Mouse (Mus musculus): ENCODE measurements around the gene Gnao1.

The Gnao1 gene

DNA sequence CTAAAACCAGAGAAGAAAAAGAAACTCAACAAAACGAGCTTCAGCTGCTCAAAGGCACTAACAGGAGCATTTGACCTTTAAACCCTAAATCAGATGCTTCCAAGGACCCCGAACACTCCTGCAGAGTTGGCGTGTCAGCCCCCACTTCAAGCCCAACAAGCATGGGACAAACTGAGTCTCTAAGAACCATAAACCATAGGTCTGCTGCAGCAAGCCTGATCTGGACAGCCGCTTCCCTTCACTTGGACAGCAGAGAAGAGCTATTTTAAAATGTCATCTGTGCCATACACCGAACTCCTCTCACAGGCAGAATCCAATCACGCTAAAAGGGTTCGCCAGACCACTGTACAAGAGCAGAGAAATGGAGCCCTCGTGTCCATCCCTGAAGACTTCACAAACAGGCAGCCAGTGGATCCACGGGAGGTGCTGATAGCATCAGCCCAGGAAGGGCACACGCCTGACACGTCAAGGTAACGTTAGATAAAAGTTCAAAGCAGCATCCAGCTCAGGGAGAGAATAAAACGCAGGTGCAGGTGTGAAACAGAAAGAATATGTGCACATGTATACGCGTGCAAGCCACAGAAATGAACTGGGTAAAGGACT, 199.6 kb downstream of the Gnao1 start:
- DNase-seq (ENCODE audit: low spot score) = no peak

DNA sequence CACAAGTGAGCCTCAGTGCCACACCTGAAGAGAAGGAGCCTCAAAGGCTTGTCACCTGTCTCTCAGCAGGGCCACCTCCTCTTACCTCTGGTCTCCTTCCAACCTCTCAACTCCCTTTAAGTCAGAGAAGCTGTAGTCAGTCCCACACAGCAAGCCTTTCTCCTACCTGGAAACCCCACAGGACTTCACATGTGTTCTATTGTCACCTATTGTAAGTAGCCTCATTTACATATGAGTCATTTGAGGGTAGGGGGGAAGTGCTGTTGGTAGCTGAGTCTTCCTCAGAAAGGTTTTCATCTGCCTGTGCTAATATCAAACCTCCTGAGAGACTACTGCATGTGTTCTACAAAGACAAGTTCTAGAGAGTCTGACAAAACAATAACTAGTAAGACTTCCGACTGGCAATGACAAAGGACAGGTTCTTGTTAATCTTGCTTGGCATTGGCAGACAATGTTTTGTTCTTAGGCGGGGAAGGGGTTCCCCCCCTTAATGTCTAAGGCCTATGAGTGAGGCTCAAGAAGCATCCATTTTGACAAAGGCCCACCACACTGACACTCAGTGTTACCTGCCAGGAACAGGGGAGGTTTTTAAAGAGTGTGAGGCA, 200.4 kb downstream of the Gnao1 start:
- DNase-seq (ENCODE audit: low spot score) = no peak

DNA sequence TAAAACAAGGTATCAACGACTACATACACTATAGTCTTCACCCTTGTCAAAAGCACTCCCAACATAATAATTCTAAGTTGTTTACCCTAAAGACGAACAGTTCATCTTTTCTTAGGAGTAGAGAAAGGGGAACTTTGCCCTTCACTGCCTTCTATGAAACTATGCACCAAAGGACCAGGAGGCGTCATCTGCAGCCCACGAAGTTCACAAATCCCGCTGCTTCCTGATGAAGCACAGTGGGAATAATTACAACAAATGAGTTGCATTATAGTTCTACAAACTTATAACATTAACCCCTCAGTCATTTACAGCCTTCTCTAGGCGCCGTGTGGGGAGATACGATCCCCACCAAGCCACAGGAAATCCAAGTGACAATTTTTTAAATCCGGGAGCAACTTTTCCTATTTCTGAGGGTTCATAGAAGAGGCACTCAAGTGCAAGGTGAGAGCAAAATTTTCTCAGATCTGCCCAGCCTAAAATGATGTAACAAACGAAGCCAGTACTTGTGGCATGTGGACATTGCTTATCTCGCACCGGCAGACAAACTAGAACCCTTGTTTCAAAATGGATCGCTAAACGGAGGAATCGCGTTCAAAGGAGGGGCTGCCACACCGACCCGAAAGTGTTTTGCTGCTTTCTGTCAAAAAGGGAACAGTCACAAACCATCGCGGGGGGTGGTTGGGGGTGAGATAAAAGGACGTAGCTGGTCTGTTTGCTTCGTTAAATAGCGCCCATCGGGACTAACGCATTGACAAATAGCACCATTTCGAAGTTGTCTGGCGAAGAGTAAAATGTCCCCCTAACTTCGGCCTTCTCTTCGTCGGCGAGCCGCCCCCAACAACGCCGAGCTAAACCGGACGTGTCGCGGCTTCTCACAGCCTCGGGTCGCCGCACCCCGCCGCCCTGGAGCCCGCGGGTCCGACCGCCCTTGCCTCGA, 201.6 kb downstream of the Gnao1 start:
- DNase-seq (ENCODE audit: low spot score) = no peak

- DNase-seq (ENCODE audit: low spot score) = no peak
Measured at GRCm38 (mm10) chr8:94012013-94012951, 202.5 kb downstream of the Gnao1 start, which contains the start of gene Amfr. Amfr (minus strand) TSS chr8:94012842.

DNA sequence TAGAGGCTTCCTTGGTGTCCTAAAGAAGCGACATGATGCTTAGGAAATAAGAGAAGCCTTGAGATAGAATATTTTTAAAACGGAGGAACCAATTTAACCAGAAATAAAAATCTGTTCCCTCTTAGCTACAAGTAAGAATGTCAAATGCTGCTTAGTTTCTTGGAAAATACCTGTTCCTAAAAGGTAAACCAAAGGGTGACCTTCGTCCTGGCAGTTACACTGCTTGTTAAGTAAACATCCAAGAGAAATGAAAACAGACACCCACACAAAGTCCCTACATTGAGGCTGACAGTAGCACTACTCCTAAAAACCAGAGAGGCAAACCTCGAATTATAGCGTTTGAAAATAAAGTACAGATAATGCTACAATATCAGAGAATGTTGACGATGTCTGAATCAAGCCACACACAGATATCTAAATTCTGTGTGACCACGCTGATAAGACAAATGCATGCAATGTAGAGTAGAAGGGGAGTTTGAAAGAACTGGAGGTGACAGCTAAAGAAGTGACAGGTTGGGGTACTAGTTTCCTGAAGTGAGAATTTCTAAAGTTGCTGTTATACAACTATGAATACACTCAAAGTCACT, 203.4 kb downstream of the Gnao1 start:
- DNase-seq (ENCODE audit: low spot score) = no peak
